Mouse (Mus musculus): ENCODE data around the gene Rbfox2. TPM values are rescaled to one million over a fixed set of nuclear protein-coding genes. Genes with fewer than 3 reads are reported as not detected.

The Rbfox2 gene
- total RNA-seq, 4 experiments from 2014 or later: 200 to 279 (median 237) TPM

DNA sequence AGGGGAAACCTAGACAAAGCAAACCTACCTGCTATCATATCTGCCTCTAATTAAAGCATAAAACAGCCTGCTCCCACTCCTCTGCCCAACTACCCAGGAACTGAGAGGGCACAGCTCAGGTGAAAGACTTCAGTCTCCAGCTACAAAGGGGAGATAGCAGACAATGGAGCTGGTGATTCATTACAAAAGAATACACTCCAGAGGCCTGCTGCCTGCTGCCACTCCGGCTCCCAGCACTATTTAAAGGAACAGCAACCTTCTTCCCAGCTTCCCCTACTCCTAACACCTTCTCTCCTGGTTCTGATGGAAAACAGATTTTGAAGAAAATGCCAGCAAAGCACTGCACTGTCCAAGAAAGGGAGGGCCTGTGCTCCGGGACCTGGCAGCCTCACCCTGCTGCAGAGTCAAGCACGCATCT, 156.4 kb downstream of the Rbfox2 start:
- DNase-seq (ENCODE audit: low spot score in 2 of 2): no peak

DNA sequence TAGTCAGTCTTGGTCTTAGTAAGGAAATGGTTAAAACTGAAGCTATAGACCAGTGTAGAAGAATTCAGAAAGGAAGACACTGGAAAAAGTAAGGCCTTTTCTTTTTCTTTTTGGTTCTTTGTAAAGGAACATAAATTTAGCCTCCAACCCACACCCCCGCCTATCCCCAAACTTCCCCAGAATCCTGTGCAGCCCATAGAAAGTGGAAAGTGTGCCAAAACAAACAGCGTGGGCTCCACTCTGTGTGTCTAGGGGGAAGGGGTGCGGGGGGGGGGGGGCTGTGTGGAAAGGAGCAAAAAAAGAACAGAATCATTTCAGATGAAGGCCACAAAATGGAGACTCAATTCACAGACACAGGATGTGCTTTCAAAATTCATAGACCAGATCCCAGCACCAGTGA, 156.8 kb downstream of the Rbfox2 start:
- no peak for DNase-seq (ENCODE audit: low spot score in 2 of 2)

DNA sequence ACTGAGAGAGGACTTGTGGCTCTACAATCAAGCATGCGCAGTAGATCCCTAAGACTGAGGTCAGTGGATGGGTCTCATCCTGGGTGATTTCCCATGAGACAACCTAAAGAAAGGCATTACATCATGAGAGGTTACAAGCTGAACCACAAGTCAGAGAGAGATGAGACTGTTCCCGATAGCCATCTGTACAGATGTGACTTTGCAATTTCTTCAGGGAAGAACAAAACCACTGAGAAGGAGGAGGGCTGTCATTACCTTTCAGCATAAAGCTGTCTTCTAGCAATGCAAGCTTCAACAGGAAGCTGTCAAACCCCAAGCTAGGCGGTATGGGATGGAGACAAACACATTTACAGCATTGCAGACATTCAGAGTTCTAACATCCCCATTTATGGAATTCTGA, 157.3 kb downstream of the Rbfox2 start:
- DNase-seq (ENCODE audit: low spot score in 2 of 2): no peak

DNA sequence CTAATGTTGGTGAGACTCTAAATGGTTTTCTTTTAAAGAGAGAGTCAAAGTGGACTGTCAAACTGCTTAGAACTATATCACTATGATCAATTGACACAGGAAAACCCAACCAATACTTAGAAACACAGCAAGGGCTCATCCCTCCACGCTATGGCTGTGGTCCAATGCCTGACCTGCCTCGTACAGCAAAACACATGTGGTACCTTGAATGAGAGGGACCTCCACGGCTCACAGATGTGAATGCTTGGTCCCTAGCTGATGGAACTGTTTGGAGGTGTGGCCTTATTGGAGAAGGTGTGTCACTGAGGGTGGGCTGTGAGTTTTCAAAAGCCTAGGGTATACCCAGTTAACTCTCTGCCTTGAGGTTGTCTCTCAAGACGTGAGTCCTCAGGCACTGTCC, 159.9 kb downstream of the Rbfox2 start:
- no peak for DNase-seq (ENCODE audit: low spot score in 2 of 2)

DNA sequence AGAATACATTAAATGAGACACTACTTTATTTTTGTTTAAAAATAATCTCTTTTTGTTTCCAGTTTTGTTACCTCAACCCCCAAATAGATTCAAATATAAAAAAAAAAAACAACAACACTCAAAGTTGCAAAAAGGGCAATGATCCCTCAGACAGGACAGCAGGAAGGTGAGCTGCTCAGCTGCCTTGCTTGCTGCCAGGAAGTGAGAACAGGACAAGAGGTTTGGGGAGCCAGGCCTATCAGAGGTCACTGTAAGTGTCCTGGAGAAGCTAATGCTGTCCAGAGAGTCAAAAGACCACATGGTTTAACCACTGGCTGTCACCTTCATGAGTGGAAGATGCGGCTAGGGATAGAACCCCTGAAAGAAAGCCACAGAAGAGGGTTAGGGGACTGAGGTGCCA, 161.8 kb downstream of the Rbfox2 start:
- DNase-seq (ENCODE audit: low spot score in 2 of 2): no peak

DNA sequence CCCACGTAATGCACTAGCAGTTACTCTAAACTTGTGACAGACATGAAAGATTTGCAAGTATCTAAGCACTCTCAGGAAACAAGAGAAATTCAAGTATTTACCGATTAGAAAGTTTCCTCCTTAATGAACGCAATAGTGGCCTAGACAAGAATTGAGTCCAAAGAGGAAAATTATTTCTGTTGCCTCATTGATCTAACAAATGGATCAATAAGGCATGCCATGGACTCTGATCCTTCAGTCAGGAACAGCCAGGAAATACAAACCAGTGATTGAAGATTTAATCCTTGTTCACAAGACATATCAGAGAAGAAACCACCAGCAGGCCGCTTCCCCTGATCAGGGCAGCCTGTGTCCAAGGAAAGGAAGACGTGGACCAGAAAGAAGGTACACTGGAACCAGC, 164.0 kb downstream of the Rbfox2 start:
- no peak for DNase-seq (ENCODE audit: low spot score in 2 of 2)

DNA sequence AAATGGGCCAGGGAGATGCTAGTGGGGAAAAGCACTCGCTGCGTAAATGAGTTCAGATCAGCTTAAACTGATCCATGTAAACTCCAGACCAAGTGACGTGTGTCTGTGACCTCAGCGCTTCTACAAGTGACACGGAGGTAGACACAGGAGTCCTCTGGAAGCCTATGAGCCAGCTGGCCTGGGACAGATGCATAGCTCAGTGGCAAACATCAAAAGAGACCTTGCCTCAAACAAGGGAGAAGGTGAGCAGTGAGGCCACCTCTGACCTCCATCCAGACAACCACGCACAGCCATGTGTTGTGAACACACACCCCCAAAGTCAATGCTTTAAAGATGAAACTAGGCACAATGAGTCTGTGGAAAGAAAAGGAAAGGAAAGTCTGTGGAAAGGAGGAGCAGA, 164.5 kb downstream of the Rbfox2 start:
- DNase-seq (ENCODE audit: low spot score in 2 of 2): no peak

DNA sequence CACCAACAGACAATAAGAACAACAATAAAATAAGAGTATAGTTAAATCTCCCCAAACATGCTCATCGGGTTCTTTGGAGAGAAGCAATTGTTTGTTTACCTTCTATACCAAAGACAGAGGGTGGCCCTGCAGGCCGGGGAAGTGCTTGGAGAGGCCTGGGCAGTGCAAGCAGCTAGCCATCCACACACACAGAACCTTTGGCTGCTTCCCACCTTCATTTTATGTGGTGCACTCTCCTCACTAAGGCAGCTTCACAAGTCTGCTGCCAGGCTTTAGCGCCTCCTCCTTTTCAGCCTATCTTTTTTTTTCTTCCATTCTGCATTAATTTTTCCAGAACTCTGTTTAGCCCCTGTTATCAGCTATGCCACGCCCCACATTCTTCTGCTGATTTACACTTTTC, 165.1 kb downstream of the Rbfox2 start:
- DNase-seq (ENCODE audit: low spot score in 2 of 2): no peak

DNA sequence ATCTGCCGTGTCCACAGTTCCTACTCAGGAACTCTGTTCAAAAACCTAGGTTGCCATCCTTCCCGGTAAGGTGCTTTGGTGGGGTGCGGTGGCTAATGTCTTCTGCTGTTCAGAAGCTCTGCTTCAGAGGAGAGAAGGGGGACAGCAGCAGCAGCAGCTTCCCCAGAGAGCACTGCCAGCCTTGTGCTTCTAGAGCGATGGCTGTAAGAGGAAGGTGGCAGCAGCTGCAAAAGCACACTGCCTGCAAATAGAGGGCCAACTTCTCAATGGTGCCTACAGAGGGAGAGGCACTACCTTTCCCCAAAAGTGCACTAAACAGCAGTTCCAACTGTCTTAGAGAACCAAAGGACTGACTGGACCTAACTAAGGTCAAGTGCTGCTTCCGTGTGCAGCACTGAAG, 168.5 kb downstream of the Rbfox2 start:
- DNase-seq (ENCODE audit: low spot score in 2 of 2): no peak

DNA sequence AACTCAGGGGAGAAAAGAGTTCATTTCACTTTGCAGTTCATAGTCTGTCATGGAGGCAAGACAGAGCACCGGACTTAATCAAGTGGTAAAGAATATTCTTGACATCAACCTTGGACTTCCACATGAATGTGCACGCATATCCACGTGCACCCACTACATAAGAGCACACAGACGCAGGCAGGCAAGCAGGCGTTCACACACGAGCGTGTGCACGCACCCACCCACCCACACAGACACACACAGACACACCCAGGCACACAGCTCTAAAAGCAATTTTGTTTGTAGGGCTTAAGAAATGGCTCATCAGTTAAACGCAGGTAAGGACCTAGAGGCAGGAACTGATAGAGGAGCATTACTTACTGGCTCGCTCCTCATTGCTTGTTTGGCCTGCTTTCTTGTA, 172.3 kb downstream of the Rbfox2 start:
- DNase-seq (ENCODE audit: low spot score in 2 of 2): no peak

DNA sequence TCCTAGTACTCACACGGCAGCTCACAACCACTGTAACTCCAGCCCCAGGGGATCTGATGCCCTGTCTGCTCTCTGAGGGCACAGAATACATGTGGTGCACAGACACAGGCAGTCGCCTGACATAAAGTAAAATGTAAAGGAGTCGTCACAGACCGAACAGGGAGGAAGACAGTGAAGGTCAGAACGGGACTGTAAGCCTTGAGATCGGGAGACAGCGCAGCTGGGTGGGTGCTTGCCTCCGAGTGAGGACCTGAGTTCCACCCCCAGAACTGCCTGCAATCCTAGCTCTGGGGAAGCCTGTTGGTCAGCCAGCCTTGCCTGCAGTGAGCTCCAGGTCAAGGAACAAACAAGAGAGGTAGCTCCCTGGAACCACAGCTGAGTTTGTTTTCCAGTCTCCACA, 177.7 kb downstream of the Rbfox2 start:
- no peak for DNase-seq (ENCODE audit: low spot score in 2 of 2)

DNA sequence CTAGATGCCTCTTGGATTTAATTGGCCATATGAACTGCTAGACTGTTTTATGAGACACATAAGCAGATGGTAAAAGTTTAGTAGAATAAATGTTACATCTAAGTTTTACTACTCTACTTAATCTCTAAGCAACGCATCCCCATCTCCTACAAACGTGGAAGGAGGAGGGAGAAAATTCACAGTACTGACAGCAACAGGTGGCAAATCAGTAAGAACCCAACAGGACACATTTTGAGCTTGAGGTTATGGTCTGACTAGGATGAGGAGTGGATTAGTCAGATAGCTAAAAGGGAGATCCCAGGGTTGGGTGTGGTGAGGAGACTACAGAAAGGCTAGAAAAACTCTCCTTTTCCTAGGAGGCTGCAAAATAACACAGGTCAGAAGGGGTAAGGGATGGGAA, 179.1 kb downstream of the Rbfox2 start:
- no peak for DNase-seq (ENCODE audit: low spot score in 2 of 2)

DNA sequence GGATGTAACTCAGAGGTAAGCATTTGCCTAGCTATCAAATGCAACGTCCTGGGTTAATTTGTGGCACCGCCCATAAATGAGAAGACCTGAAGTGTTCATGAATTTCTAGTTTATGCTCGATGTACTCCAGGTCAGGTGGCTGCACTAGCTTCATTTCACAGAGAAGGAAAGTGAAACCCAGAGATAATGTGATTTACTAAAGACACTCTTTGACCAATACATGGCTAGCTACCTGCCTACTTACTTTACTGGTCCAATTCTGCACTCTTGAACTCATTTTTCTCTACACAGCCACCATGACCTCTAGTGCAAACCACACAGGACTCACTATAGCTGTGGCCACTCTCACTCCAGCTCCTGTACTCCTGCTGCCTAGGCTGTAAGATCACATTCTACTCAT, 180.1 kb downstream of the Rbfox2 start:
- no peak for DNase-seq (ENCODE audit: low spot score in 2 of 2)

DNA sequence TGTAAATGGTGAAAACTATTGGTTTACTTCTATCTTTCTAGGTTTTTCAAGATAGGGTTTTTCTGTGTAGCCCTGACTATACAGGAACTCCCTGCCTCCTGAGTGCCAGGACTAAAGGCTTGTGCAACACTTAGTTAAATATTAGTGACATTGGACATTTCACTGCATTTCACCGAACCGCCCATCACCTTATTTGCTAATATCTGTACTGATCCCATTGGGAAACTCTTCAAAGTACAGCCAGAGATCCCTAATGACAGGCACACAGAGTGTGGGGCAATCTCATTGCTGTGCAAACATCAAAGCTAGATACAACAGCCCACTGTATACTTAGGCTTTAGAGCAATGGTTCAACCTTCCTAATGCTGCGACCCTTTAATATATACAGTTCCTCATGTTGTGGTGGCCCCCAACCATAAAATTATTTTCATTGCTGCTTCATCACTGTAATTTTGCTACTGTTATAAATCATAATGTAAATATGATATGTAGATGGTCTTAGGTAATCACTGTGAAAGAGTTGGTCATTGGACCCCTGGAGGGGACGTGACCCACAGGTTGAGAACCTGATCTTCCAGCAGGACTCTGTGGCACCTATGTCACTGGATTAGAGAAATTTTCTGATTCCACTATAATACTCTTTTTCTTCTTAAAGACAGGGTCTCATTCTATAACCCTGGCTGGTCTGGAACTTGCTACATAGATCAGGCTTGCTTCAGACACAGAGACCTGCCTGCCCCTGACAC, 182.3 kb downstream of the Rbfox2 start:
- DNase-seq (ENCODE audit: low spot score in 2 of 2): no peak

DNA sequence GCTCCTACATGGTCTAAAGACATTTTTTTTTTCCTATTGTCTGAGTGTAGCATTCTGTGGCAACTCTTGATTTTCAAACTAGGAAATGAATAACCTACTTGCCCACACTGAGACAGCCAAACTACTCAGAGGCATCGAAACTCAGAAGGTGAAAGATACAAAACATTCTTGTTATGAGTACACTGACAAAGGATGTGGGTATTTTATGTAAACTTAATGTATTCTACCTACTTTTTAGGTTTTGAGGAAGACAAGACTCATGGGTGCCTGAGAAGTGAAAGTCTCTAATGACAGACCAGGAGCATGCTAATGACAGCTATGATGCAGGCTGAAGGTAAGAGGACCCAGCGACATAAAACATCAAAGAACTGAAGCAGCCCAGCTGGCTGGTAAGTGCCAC, 184.0 kb downstream of the Rbfox2 start:
- no peak for DNase-seq (ENCODE audit: low spot score in 2 of 2)

DNA sequence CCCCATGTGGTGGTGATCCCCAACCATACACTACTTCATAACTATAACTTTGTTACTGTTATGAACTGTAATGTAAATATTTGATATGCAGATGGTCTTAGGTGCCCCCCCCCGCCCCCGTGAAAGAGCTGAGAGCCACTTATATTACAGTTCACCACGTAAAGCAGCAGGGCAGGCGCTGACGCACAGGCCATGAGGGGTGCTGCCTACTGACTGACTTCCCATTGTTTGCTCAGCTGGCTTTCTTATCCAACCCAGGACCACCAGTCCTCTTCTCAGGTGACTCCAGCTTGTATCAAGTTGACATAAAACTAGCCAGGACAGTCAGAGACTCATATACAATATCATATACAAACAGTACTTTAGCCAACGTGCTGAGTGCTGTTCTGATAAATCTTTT, 184.6 kb downstream of the Rbfox2 start:
- DNase-seq (ENCODE audit: low spot score in 2 of 2): no peak

DNA sequence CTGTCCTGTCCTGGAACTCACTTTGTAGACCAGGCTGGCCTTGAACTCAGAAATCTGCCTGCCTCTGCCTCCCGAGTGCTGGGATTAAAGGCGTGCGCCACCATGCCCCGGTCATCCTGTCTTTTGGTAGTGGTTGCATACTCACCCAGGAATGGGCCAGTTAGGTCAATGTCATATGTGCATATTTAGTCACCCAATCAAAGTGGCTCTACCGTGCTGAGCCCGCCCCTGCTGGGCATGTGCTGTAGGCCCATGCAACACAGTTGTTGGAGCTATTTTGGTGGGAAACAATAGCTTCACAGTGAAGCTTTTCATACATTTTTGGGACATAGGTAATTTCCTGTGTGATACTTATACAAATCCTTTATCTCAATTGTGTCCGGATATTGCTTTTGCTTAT, 187.1 kb downstream of the Rbfox2 start:
- DNase-seq (ENCODE audit: low spot score in 2 of 2): no peak

DNA sequence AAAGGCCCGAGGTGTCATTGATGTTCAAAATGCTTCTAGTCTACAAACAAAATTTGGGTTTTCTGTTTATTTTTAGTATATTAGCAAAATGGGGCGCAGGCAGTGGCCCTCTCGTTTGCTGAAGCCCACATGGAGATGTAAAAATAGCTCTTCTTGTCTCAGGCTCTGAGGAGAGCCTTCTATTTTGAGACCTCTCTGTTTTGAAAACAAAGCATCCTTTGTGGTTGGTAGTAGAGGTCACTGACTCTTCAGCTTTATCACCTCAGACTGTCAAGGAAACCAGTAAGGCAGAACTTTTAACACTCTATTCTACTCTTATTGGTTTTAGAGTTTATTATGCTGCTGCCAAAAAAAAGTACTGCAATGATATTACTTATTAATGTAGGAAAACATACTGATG, 189.6 kb downstream of the Rbfox2 start:
- DNase-seq (ENCODE audit: low spot score in 2 of 2): no peak

DNA sequence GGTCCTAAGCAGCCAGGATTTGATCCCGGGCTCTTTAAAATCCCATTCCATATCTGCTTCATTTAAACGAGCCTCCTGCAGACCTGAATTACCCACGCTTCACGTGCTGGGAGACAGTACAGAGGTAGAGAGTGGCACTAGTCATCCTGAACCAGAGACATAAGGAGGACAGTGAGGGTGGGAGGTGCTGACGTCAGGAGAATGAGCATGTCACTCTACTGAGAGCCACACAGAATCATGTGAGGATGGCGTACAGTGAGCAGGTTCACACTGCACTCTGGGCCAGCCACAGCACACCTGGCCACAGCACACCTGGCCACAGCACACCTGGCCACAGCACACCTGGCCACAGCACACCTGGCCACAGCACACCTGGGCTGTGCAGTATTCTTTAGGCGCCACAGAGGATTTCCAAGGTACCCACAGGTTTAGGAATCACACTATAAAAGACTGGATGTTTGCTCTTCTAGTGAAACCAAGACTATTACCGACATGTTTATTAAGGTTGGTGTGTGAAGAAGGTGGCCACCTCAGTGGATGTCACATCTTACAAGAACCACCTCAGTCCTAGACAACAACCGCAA, 190.6 kb downstream of the Rbfox2 start:
- DNase-seq (ENCODE audit: low spot score in 2 of 2): no peak

DNA sequence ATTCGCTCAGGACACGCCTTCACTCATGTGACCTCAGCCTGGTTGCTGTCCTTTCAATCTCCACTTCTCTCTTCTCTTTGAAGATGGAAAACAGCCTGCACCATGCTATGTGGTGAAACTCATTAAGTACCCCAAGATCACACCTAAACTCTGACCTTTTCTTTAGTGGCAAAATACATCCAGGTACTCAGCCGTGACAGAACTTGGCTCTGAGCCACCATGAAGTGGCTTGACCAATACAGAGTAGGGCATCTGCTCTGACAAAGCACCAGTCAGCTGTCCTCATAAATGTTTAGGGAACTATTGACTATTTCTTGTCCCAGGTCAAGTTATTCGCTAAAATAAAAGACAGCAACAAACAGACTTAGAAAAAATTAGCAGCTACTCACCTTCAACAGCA, 191.3 kb downstream of the Rbfox2 start:
- no peak for DNase-seq (ENCODE audit: low spot score in 2 of 2)

DNA sequence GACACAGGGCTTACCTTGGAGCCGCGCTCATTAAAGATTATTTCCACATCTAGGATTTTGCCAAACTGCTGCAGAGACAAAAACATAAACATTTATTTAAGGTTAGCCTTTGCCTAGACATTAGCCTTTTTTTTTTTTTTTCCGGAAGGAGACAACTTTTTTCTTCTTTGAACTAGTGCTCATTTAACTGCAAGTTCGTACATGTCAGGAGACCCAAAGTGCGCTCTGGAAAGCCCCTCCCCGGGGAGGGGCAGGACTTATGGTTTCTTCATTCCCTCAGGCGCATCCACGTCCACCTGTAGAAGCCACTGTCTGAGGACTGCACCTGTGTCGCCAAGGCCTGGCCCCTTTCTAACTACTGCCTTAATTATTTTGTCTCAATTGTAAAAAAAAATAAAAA, 193.2 kb downstream of the Rbfox2 start:
- DNase-seq (ENCODE audit: low spot score in 2 of 2): no peak

DNA sequence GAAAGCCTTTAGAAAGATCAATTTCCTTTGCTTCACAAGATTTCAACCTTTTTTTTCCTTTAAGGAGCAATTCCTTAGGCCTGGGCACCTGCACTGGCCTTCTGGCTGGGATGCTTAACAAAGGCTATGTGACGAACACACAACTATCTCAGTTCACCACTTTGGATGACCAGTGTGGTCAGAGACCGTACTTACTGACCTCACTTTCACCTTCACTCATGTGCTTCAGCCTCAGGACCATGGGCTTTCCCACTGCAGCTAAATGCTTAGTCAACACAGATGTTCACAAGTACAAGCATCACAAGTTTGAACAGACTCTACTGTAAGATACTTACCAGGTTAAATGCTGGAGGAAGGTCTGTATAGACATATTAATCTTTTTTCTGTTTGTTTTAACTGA, 194.4 kb downstream of the Rbfox2 start:
- no peak for DNase-seq (ENCODE audit: low spot score in 2 of 2)

DNA sequence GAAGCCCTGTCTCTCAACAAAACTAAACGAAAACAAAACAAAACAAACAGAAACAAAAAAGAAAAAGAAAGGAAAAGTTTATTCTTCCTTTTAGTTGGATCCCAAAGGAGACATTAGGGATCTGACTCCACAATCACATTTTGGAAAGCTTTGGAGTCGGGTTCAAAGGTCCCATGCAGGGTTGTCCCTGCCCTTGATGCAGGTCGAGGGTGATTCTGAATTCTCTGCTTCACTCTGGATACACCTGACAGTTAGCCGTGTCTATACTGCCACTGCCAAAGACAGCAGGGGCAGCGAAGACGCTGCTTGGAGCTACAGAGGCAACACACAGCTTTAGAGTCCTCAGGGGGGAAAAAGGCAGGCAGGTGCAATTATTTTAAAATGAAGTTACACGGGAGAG, 194.9 kb downstream of the Rbfox2 start:
- DNase-seq (ENCODE audit: low spot score in 2 of 2): no peak

DNA sequence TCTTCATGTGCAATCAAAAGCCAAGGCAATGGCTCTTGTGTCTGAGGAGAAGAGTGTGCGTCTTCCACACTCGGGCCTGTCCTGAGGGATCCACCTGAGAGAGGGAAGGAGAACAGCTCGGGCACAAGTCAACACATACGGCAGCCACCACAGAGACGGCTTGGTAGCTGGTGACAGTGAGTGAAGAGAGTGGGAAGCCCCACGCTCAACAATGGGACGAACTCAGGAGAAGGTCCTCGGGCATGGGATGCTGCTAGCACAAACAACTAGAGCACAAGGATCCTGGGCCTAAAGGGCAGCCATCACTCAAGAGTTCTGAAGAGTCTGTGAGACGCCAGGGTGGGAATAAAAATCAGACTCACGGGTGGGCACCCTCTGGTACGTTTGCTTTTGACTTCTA, 196.4 kb downstream of the Rbfox2 start:
- no peak for DNase-seq (ENCODE audit: low spot score in 2 of 2)

Data from layer of hippocampus, adult 8-10 months (tissue).